Mouse (Mus musculus): Measurements from ENCODE around the gene Serpina7.

The Serpina7 gene

GRCm38 (mm10) chrX:139085077-139085476 is at the start of gene Serpina7:
Serpina7 (minus strand) TSS chrX:139085236.
- DNase-seq (ENCODE audit: low spot score in 2 of 2), result no peak

DNA sequence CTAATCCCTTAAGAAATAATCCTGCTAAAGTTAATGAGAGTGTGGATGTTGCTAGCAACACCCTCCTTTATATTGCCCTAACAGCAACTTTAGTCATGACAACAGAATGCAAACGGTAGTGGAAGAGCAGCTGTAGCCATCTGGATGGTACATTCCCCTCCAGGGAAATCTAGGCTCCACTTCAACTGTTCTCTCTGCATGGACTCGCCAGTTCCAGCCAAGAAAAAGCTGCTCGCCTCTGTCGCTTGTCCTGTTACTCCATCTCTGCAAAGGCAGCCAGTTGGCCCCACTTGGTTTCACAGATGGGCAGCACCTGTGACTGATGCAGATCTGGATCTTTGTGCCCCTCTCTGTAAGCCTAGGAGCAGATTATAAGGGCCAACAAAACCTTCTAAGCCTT is 49.0 kb upstream of the Serpina7 start:
- no peak for DNase-seq (ENCODE audit: low spot score in 2 of 2)

- DNase-seq (ENCODE audit: low spot score in 2 of 2), result no peak
These were observed 12.2 kb upstream of the Serpina7 start for GRCm38 (mm10) chrX:139097197-139097596.

- no peak for DNase-seq (ENCODE audit: low spot score in 2 of 2)
These were observed 907 bp upstream of the Serpina7 start, which contains the start of gene 4930513O06Rik for GRCm38 (mm10) chrX:139085943-139086342. 4930513O06Rik (plus strand) TSS chrX:139086243.

GRCm38 (mm10) chrX:139078493-139078892 is 6.5 kb downstream of the Serpina7 start:
- no peak for DNase-seq (ENCODE audit: low spot score in 2 of 2)

DNA sequence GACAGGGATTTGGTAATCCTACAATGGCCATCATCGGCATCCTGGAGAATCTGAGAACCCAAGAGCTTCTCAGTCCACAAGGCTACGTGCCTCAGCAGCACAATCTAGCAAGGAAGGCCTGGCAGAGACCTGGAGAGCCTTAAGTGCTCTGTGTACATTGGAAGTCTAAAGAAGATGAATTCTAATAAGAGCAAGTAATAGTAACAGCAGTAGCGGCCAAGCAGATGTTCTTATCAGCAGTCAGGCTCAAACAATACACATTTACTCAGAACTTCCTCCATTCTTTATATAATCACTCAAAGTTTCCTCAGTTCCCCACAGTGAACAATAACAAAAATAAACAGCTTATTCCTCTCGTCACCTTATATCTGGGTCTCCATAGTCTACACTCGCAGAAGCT is 21.0 kb downstream of the Serpina7 start:
- no peak for DNase-seq (ENCODE audit: low spot score in 2 of 2)

- no peak for DNase-seq (ENCODE audit: low spot score in 2 of 2)
These were observed 31.9 kb downstream of the Serpina7 start for GRCm38 (mm10) chrX:139053149-139053548.

DNA sequence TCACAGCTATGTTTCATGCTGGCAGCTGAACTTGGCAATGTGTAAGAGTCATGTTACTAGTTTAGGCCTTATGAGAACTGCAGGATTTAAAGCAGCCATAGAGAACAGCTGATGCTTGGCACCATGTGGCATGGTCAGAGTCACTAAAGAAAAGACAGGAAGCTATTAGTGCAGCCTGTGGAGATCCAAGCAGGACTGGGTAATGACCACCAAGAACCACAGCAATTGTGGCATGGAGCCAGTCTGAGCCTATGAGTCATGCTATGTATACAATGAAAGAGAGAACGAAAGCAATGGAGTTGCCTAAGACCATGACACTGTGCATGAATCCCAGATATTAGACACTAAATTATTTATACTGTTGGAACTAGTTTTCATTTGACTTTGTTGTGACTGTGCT is 33.1 kb downstream of the Serpina7 start:
- no peak for DNase-seq (ENCODE audit: low spot score in 2 of 2)

DNA sequence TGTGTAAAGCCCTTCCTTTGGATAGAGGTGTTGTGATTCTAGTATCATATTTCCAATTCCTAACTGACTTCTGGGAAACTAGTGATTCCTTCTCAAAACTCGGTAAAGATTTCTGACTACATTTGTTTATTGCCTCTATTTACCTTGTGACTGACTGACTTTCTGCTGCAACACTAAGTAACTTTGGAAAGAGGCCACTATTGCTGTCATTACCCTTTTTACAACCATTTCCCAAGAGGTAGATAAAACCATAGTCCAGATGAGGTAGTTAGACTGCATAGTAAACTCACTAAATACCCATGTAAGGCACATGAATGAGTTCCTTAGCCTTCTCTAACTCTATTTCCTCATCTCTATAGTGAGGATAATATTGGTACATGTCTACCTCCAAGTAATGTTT is 43.9 kb downstream of the Serpina7 start:
- DNase-seq (ENCODE audit: low spot score in 2 of 2), result no peak

DNA sequence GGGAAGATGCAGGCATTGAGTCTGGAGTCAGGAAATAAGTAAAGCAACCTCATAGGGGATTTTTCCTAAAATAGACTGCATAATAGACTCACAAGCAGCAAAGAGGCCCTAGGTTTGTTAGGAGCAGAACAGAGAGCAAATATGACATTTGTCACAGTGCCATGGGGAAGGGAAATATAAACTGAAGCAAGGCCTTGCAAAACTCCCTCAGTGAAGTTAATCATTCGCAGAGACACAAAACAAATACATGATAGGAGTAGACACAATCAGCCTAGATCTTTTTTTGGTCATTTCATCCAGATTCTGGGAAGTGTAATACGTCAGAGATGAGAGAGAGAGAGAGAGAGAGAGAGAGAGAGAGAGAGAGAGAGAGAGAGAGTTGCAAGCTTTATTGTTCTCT is 45.7 kb downstream of the Serpina7 start:
- no peak for DNase-seq (ENCODE audit: low spot score in 2 of 2)

DNA sequence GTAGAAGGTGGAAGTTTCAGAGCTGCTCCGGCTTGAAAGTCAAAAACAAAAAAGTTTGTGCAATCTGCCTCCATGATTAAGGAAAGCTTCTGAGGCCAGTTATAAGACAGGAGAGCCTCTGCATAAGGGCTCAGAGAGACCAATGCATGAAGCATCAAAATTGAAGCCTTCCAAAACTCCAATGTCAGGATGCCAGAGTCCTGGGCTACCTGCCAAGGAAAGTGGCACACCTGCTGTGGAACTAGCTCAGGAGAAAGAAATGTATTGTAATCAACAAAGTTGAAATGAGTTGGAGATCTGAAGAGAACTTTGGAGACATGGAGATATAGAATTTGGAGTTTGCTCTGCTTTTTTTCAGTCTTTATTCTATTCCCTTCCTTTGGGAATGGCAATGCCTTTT is 47.4 kb downstream of the Serpina7 start:
- DNase-seq (ENCODE audit: low spot score in 2 of 2), result no peak
